Mouse (Mus musculus): ENCODE data around the gene Stab2. TPM values are rescaled to one million over a fixed set of nuclear protein-coding genes. Genes with fewer than 3 reads are reported as not detected.

Gene Stab2
- total and polyA plus RNA-seq, 2 experiments = 24.0 to 73.5 TPM

- DNase-seq (ENCODE audit: extremely low read depth, low read depth, low spot score) = no peak
- WGBS = 81% methylated on average over 3 of the region's 3 CpGs
Observed at GRCm38 (mm10) chr10:87045273-87045672, 37.4 kb upstream of the Stab2 start.

GRCm38 (mm10) chr10:87041265-87041664 lies 33.4 kb upstream of the Stab2 start:
- DNase-seq (ENCODE audit: extremely low read depth, low read depth, low spot score) = no peak
- no peaks in the 10 kb centered on the region for H3K27me3 ChIP-seq (ENCODE audit: control insufficient read depth, insufficient read depth, low read length)
- 96% methylated on average over 7 of the region's 7 CpGs for WGBS
- H3K36me3 ChIP-seq (ENCODE audit: control insufficient read depth, insufficient read depth, low read length) = no peaks in the 10 kb centered on the region
- H3K27ac ChIP-seq (replicated peaks; ENCODE audit: insufficient read depth, low read depth, low read length) = no peak overlapping the region
- TF ChIP-seq CTCF (IDR thresholded peaks at IDR 0.05; ENCODE audit: low read depth, low read length) (no peak), POLR2A (IDR thresholded peaks at IDR 0.05; ENCODE audit: extremely low read depth, insufficient read depth, low read length) (no peak)
- peaks cover 4% of the 10 kb centered on the region; the same call in 1 of the 2 replicates for H3K4me1 ChIP-seq (ENCODE audit: control insufficient read depth, insufficient read depth, low read length)
- H3K79me2 ChIP-seq (ENCODE audit: control insufficient read depth, insufficient read depth, low read length) = no peaks in the 10 kb centered on the region
- H3K9ac ChIP-seq (ENCODE audit: low read depth, low read length) = no peak overlapping the region
- no peak overlapping the region for H3K4me3 ChIP-seq (ENCODE audit: insufficient read depth, low read depth, low read length)

More at GRCm38 (mm10) chr10:87045273-87045672, 37.4 kb upstream of the Stab2 start:
- TF ChIP-seq POLR2A (IDR thresholded peaks at IDR 0.05; ENCODE audit: extremely low read depth, insufficient read depth, low read length) (no peak), CTCF (IDR thresholded peaks at IDR 0.05; ENCODE audit: low read depth, low read length) (no peak)
- no peak overlapping the region for H3K4me3 ChIP-seq (ENCODE audit: insufficient read depth, low read depth, low read length)
- peaks cover 4% of the 10 kb centered on the region; the same call in 1 of the 2 replicates for H3K4me1 ChIP-seq (ENCODE audit: control insufficient read depth, insufficient read depth, low read length)
- no peaks in the 10 kb centered on the region for H3K79me2 ChIP-seq (ENCODE audit: control insufficient read depth, insufficient read depth, low read length)
- no peak overlapping the region for H3K27ac ChIP-seq (replicated peaks; ENCODE audit: insufficient read depth, low read depth, low read length)
- H3K9ac ChIP-seq (ENCODE audit: low read depth, low read length) = no peak overlapping the region
- H3K36me3 ChIP-seq (ENCODE audit: control insufficient read depth, insufficient read depth, low read length) = no peaks in the 10 kb centered on the region
- no peaks in the 10 kb centered on the region for H3K27me3 ChIP-seq (ENCODE audit: control insufficient read depth, insufficient read depth, low read length)

GRCm38 (mm10) chr10:87039800-87040199 lies 32.0 kb upstream of the Stab2 start:
- DNase-seq (ENCODE audit: extremely low read depth, low read depth, low spot score) = no peak
- Histone ChIP-seq H3K27ac (replicated peaks; ENCODE audit: insufficient read depth, low read depth, low read length) (no peak overlapping the region), H3K79me2 (ENCODE audit: control insufficient read depth, insufficient read depth, low read length) (no peaks in the 10 kb centered on the region), H3K36me3 (ENCODE audit: control insufficient read depth, insufficient read depth, low read length) (no peaks in the 10 kb centered on the region), H3K4me1 (ENCODE audit: control insufficient read depth, insufficient read depth, low read length) (peaks cover 4% of the 10 kb centered on the region; the same call in 1 of the 2 replicates), H3K4me3 (ENCODE audit: insufficient read depth, low read depth, low read length) (no peak overlapping the region), H3K9ac (ENCODE audit: low read depth, low read length) (no peak overlapping the region), H3K27me3 (ENCODE audit: control insufficient read depth, insufficient read depth, low read length) (no peaks in the 10 kb centered on the region)
- TF ChIP-seq POLR2A (IDR thresholded peaks at IDR 0.05; ENCODE audit: extremely low read depth, insufficient read depth, low read length) = no peak
- no peak for TF ChIP-seq CTCF (IDR thresholded peaks at IDR 0.05; ENCODE audit: low read depth, low read length)
- 79% methylated on average over 3 of the region's 3 CpGs for WGBS

- no peaks in the 10 kb centered on the region for H3K79me2 ChIP-seq (ENCODE audit: control insufficient read depth, insufficient read depth, low read length)
- TF ChIP-seq CTCF (IDR thresholded peaks at IDR 0.05; ENCODE audit: low read depth, low read length) (no peak), POLR2A (IDR thresholded peaks at IDR 0.05; ENCODE audit: extremely low read depth, insufficient read depth, low read length) (no peak)
- H3K27me3 ChIP-seq (ENCODE audit: control insufficient read depth, insufficient read depth, low read length) = no peaks in the 10 kb centered on the region
- no peak overlapping the region for H3K4me3 ChIP-seq (ENCODE audit: insufficient read depth, low read depth, low read length)
- H3K9ac ChIP-seq (ENCODE audit: low read depth, low read length) = no peak overlapping the region
- H3K4me1 ChIP-seq (ENCODE audit: control insufficient read depth, insufficient read depth, low read length) = peaks cover 4% of the 10 kb centered on the region; the same call in 1 of the 2 replicates
- no peak overlapping the region for H3K27ac ChIP-seq (replicated peaks; ENCODE audit: insufficient read depth, low read depth, low read length)
- DNase-seq (ENCODE audit: extremely low read depth, low read depth, low spot score) = no peak
- WGBS = 83% methylated on average over 6 of the region's 6 CpGs
- H3K36me3 ChIP-seq (ENCODE audit: control insufficient read depth, insufficient read depth, low read length) = no peaks in the 10 kb centered on the region
Observed at GRCm38 (mm10) chr10:87039340-87039739, 31.5 kb upstream of the Stab2 start.

- no peaks in the 10 kb centered on the region for H3K27me3 ChIP-seq (ENCODE audit: control insufficient read depth, insufficient read depth, low read length)
- TF ChIP-seq POLR2A (IDR thresholded peaks at IDR 0.05; ENCODE audit: extremely low read depth, insufficient read depth, low read length) (no peak), CTCF (IDR thresholded peaks at IDR 0.05; ENCODE audit: low read depth, low read length) (no peak)
- H3K4me3 ChIP-seq (ENCODE audit: insufficient read depth, low read depth, low read length) = no peak overlapping the region
- no peak for DNase-seq (ENCODE audit: extremely low read depth, low read depth, low spot score)
- no peaks in the 10 kb centered on the region for H3K36me3 ChIP-seq (ENCODE audit: control insufficient read depth, insufficient read depth, low read length)
- no peak overlapping the region for H3K9ac ChIP-seq (ENCODE audit: low read depth, low read length)
- H3K79me2 ChIP-seq (ENCODE audit: control insufficient read depth, insufficient read depth, low read length) = no peaks in the 10 kb centered on the region
- H3K27ac ChIP-seq (replicated peaks; ENCODE audit: insufficient read depth, low read depth, low read length) = no peak overlapping the region
- peaks cover 9% of the 10 kb centered on the region for H3K4me1 ChIP-seq (ENCODE audit: control insufficient read depth, insufficient read depth, low read length)
- WGBS = 55% methylated on average over 5 of the region's 5 CpGs
Observed at GRCm38 (mm10) chr10:87037062-87037461, 29.2 kb upstream of the Stab2 start.

GRCm38 (mm10) chr10:87036271-87036703 lies 28.5 kb upstream of the Stab2 start:
- 90% methylated on average over 14 of the region's 14 CpGs for WGBS
- Histone ChIP-seq H3K4me3 (ENCODE audit: insufficient read depth, low read depth, low read length) (no peak overlapping the region), H3K27ac (replicated peaks; ENCODE audit: insufficient read depth, low read depth, low read length) (no peak overlapping the region), H3K9ac (ENCODE audit: low read depth, low read length) (no peak overlapping the region), H3K79me2 (ENCODE audit: control insufficient read depth, insufficient read depth, low read length) (no peaks in the 10 kb centered on the region), H3K27me3 (ENCODE audit: control insufficient read depth, insufficient read depth, low read length) (no peaks in the 10 kb centered on the region), H3K36me3 (ENCODE audit: control insufficient read depth, insufficient read depth, low read length) (no peaks in the 10 kb centered on the region), H3K4me1 (ENCODE audit: control insufficient read depth, insufficient read depth, low read length) (peaks cover 12% of the 10 kb centered on the region)
- TF ChIP-seq CTCF (IDR thresholded peaks at IDR 0.05; ENCODE audit: low read depth, low read length) (no peak), POLR2A (IDR thresholded peaks at IDR 0.05; ENCODE audit: extremely low read depth, insufficient read depth, low read length) (no peak)
- DNase-seq (ENCODE audit: extremely low read depth, low read depth, low spot score) = no peak

Measured in liver, adult 2 months (tissue).